ENCODE assay signal across 9 mouse cellular contexts in the genomic region with DNA sequence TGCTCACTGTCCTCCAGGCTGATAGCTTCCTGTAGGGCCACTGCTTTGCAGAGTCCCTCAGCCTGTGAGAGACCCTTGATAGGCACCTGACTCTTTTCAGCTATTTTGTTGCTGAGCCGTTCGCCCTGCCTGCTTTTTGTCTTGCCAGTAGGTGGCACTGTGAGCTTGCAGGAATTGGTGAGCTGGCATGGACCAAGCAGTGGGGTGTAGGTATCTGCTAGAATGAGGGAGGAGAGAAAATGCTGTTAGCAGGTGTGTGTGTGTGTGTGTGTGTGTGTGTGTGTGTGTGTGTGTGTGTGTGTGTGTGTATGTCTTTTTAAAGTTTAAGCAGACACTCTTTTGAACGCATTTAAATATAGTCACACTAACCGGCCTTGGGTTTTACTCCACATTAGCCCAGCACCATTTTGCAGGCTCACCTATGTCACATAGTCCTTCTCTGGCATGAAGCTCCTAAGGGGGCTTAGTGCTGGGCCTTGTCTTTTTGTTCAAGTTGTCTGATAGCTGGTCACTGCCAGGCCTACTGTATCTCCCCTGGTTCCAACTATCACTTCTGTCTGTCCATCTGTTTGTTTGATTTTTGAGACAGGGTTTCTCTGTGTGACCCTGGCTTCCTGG. TPM values are rescaled to one million over a fixed set of nuclear protein-coding genes. Genes with fewer than 3 reads are reported as not detected.
A peak's percentile ranks its signal among the peaks of the same experiment; 100 is the strongest.
DNase-seq lines count a peak whose midpoint lies in the region; ATAC-seq and TF ChIP-seq lines count a peak whose summit lies in the region.
"Had no signal": no experiment of that assay in that cellular context is flagged by ENCODE, and none has a peak within 500 bp of the region (broad histone marks: within the 10 kb centered on the region; RNA-seq: fewer than 3 reads in every experiment).

No protein-coding gene starts in this region.

- in situ Hi-C loops in ES-E14 (cut with MboI; ENCODE audit: low sequenced_read_pairs in 2 of 2, unreplicated experiment in 2 of 2), result loop anchor here in 1 of 2 experiments (5.0 kb wide), 1 partner anchor 130 kb away; no protein-coding TSS in a partner anchor

- no peaks in the 10 kb centered on the region for H3K36me3 ChIP-seq in ES-E14 (ENCODE audit: control insufficient read depth, insufficient read depth, low read length, poor library complexity, severe bottlenecking)
- no peaks in the 10 kb centered on the region for H3K36me3 ChIP-seq in forebrain, embryonic 12.5 days (replicated peaks)
- H3K36me3 ChIP-seq in hindbrain, embryonic 10.5 days, result no peaks in the 10 kb centered on the region
- H3K36me3 ChIP-seq: liver, embryonic 15.5 days had no signal

- H3K4me1 ChIP-seq in ES-E14 (ENCODE audit: control insufficient read depth in 2 of 2, insufficient read depth in 2 of 2, low read length in 2 of 2, poor library complexity in 1 of 2), result no peaks in the 10 kb centered on the region
- H3K4me1 ChIP-seq in forebrain, embryonic 12.5 days, result no peaks in the 10 kb centered on the region
- H3K4me1 ChIP-seq in hindbrain, embryonic 10.5 days (replicated peaks), result no peaks in the 10 kb centered on the region
- H3K4me1 ChIP-seq: liver, embryonic 15.5 days had no signal

- peak; percentile 57; the same call in 1 of the 2 replicates for ATAC-seq in forebrain, embryonic 12.5 days (ENCODE audit: low FRiP score)

- no peak overlapping the region for H3K9ac ChIP-seq in ES-E14 (ENCODE audit: insufficient read depth, low read depth, low read length, poor library complexity, severe bottlenecking)
- no peak overlapping the region for H3K9ac ChIP-seq in forebrain, embryonic 12.5 days
- H3K9ac ChIP-seq: liver, embryonic 15.5 days had no signal

- WGBS in forebrain, embryonic 12.5 days, result 32% methylated on average over 4 of the region's 4 CpGs
- 27% methylated on average over 4 of the region's 4 CpGs for whole genome bisulfite sequencing in hindbrain, embryonic 10.5 days

- no peak overlapping the region for H3K4me3 ChIP-seq in ES-E14 (ENCODE audit: insufficient read depth in 1 of 2, low read depth in 1 of 2, low read length in 2 of 2, poor library complexity in 1 of 2, severe bottlenecking in 1 of 2)
- H3K4me3 ChIP-seq in forebrain, embryonic 12.5 days (replicated peaks), result no peak overlapping the region
- H3K4me3 ChIP-seq in hindbrain, embryonic 10.5 days, result no peak overlapping the region
- H3K4me3 ChIP-seq: liver, embryonic 15.5 days had no signal

- no peaks in the 10 kb centered on the region for H3K9me3 ChIP-seq in ES-E14 (ENCODE audit: control insufficient read depth, insufficient read depth, low read depth, low read length)
- no peaks in the 10 kb centered on the region for H3K9me3 ChIP-seq in forebrain, embryonic 12.5 days
- H3K9me3 ChIP-seq in hindbrain, embryonic 10.5 days, result no peaks in the 10 kb centered on the region
- H3K9me3 ChIP-seq: liver, embryonic 15.5 days had no signal

- peak; percentile 58 for DNase-seq in ES-E14 (ENCODE audit: low read depth, low spot score)
- DNase-seq in brain, embryonic 18.5 days (ENCODE audit: low read depth, low spot score), result peak; percentile 60
- DNase-seq in hindbrain, embryonic 10.5 days (ENCODE audit: low spot score), result peak; percentile 80
- peak; percentile 80 for DNase-seq in layer of hippocampus, adult 9-10 months (ENCODE audit: low spot score)
- DNase-seq in lung, postnatal 10 days, result peak; percentile 88
- DNase-seq in retina, embryonic 14.5 days (ENCODE audit: low spot score), result peak; percentile 84
- DNase-seq in thymus, postnatal 14 days, result peak; percentile 83

- H3K27me3 ChIP-seq in forebrain, embryonic 12.5 days, result peaks cover 13% of the 10 kb centered on the region
- peaks cover 12% of the 10 kb centered on the region; the same call in 1 of the 2 replicates for H3K27me3 ChIP-seq in hindbrain, embryonic 10.5 days (ENCODE audit: insufficient read depth, poor library complexity, severe bottlenecking)

- no peak overlapping the region for H3K4me2 ChIP-seq in forebrain, embryonic 12.5 days
- H3K4me2 ChIP-seq: liver, embryonic 15.5 days had no signal

- H3K27ac ChIP-seq in ES-E14 (ENCODE audit: insufficient read depth, low read depth, low read length, poor library complexity, severe bottlenecking), result no peak overlapping the region
- no peak overlapping the region for H3K27ac ChIP-seq in forebrain, embryonic 12.5 days
- no peak overlapping the region for H3K27ac ChIP-seq in hindbrain, embryonic 10.5 days
- H3K27ac ChIP-seq: liver, embryonic 15.5 days had no signal

TF ChIP-seq in ES-E14, 5 proteins besides CTCF, POLR2A, EP300 and RAD21:
- TF ChIP-seq MAFK (IDR thresholded peaks at IDR 0.05; ENCODE audit: insufficient read depth, low read depth, low read length) (no peak), ZC3H11A (IDR thresholded peaks at IDR 0.05; ENCODE audit: borderline replicate concordance, low read depth, low read length) (peak; percentile 87), ZNF384 (IDR thresholded peaks at IDR 0.05; ENCODE audit: low read depth, low read length) (no peak), HCFC1 (IDR thresholded peaks at IDR 0.05; ENCODE audit: borderline replicate concordance, insufficient read depth, low read length) (no peak)

RNA-seq across cellular contexts. Expression of gene Gm32742, which starts 3.4 kb away (rescaled TPM):
- under 0.01 TPM in 2 replicates for total RNA-seq in ES-E14 (2012; rRNA removed)
- polyA plus RNA-seq in forebrain, embryonic 12.5 days (2016; fragmentation: Nextera tagmentation; extraction: Ambion mirVana), result 0.03 TPM in 1 of 2 replicates, not detected in the other
- polyA plus RNA-seq in hindbrain, embryonic 10.5 days (2016; fragmentation: Nextera tagmentation; extraction: Ambion mirVana), result 0.03 TPM in 1 of 2 replicates, not detected in the other
- polyA plus RNA-seq: liver, embryonic 15.5 days had no signal

RNA-seq across cellular contexts. Expression of gene Pou2af1, which starts 51.6 kb away (rescaled TPM):
- 0.49 TPM in 1 of 2 replicates, not detected in the other for total RNA-seq in ES-E14 (2012; rRNA removed)
- not detected in 2 replicates for polyA plus RNA-seq in forebrain, embryonic 12.5 days (2016; fragmentation: Nextera tagmentation; extraction: Ambion mirVana)
- polyA plus RNA-seq in hindbrain, embryonic 10.5 days (2016; fragmentation: Nextera tagmentation; extraction: Ambion mirVana), result not detected in 2 replicates
